Mouse (Mus musculus) effector memory CD4-positive, alpha-beta T cell, adult 5 months (primary cell): ENCODE measurements around the gene Glmn. TPM values are rescaled to one million over a fixed set of nuclear protein-coding genes. Genes with fewer than 3 reads are reported as not detected.

Source experiments
- polyA plus RNA-seq: library from polyadenylated mRNA; unstranded; fragments of 100-300 nt; shearing (Covaris generic); gene quantifications from one replicate; pipeline ENCODE4 v1.2.1, GENCODE M21; 2017

Gene Glmn
- polyA plus RNA-seq: 15.2 TPM

GRCm38 (mm10) chr5:107597301-107598077, at the start of gene Glmn, which contains the start of gene Rpap2:
Gene Glmn (minus strand): TSS chr5:107597888.
Gene Rpap2 (plus strand): TSS chr5:107597373.

GRCm38 (mm10) chr5:107534581-107534980, 63.1 kb downstream of the Glmn start, which contains the start of gene 1700028K03Rik:
Gene 1700028K03Rik (plus strand): TSS chr5:107534709.

GRCm38 (mm10) chr5:107507321-107507720, 90.4 kb downstream of the Glmn start, which contains the start of gene Gm42669:
Gene Gm42669 (plus strand): TSS chr5:107507621.

Other genes starting within 250 kb of the Glmn start
- gene Ephx4, start 195.2 kb downstream of the Glmn start, polyA plus RNA-seq: 0.49 TPM
- not detected for gene Lpcat2b, start 166.3 kb downstream of the Glmn start, polyA plus RNA-seq
- gene Btbd8, start 159.9 kb downstream of the Glmn start, polyA plus RNA-seq: 7.4 TPM
- gene Gm42669, start 90.3 kb downstream of the Glmn start, polyA plus RNA-seq: 0.32 TPM
- 0.09 TPM for gene 1700028K03Rik, start 63.2 kb downstream of the Glmn start, polyA plus RNA-seq
- gene Rpap2, start 515 bp downstream of the Glmn start, polyA plus RNA-seq: 19.2 TPM
- gene Gfi1, start 128.1 kb upstream of the Glmn start, polyA plus RNA-seq: 30.0 TPM
- not detected for gene Ube2d2b, start 232.2 kb upstream of the Glmn start, polyA plus RNA-seq